In the genomic region with DNA sequence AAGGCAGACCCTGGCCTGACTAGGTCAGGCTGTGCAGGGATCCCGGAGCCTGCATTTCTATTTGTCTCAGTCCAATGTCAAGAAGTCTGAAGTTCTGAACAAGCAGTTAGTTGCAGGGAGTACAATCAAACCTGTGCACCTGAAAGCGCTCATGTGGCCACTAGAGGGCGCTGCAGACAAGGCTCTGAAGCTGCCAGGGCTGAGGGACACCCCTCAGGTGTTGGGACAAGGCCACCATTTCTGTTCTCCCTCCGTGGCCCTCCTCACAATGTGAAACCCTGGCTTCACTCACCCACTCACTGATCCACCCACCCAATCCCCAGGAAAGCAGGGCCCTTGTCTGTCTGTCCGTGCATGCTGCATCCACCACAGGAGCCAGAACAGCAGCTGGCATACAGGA, we compare ENCODE assay signal across 9 mouse cellular contexts. TPM values are rescaled to one million over a fixed set of nuclear protein-coding genes. Genes with fewer than 3 reads are reported as not detected.
DNase-seq lines count a peak whose midpoint lies in the region; ATAC-seq and TF ChIP-seq lines count a peak whose summit lies in the region.
"Had no signal": no experiment of that assay in that cellular context is flagged by ENCODE, and none has a peak within 500 bp of the region (broad histone marks: within the 10 kb centered on the region; RNA-seq: fewer than 3 reads in every experiment).

No protein-coding gene starts in this region.

- H3K4me2 ChIP-seq in forebrain, embryonic 14.5 days (ENCODE audit: low read length) = no peak overlapping the region
- H3K4me2 ChIP-seq in hindbrain, embryonic 11.5 days (replicated peaks; ENCODE audit: low read depth, low read length) = no peak overlapping the region
- H3K4me2 ChIP-seq: heart, embryonic 13.5 days had no signal

- H3K9ac ChIP-seq in ES-E14 (ENCODE audit: insufficient read depth, low read depth, low read length, poor library complexity, severe bottlenecking) = no peak overlapping the region
- no peak overlapping the region for H3K9ac ChIP-seq in forebrain, embryonic 14.5 days (ENCODE audit: low read length)
- no peak overlapping the region for H3K9ac ChIP-seq in hindbrain, embryonic 11.5 days (ENCODE audit: low read depth, low read length)
- H3K9ac ChIP-seq: heart, embryonic 13.5 days had no signal

- DNase-seq in ES-E14 (ENCODE audit: low read depth, low spot score) = peak; percentile 62
- DNase-seq in c-Kit-positive CD71-positive TER-119-negative erythroid progenitor cells, embryonic 14.5 days (ENCODE audit: low read depth) = peak; percentile 67
- peak; percentile 75 for DNase-seq in forebrain, embryonic 14.5 days (ENCODE audit: low spot score)
- peak; percentile 84 for DNase-seq in hindbrain, embryonic 11.5 days (ENCODE audit: low spot score)
- peak; percentile 42 for DNase-seq in layer of hippocampus, adult 9-10 months (ENCODE audit: low spot score)
- peak; percentile 81 for DNase-seq in lung, postnatal 10 days
- DNase-seq in retina, postnatal 1 day = peak; percentile 75
- DNase-seq in thymus, postnatal 4 days = peak; percentile 93

- H3K27me3 ChIP-seq in forebrain, embryonic 14.5 days (replicated peaks; ENCODE audit: control insufficient read depth, insufficient read depth, low read length) = no peaks in the 10 kb centered on the region
- no peaks in the 10 kb centered on the region for H3K27me3 ChIP-seq in hindbrain, embryonic 11.5 days (ENCODE audit: control insufficient read depth, insufficient read depth, low read length)

- no peak overlapping the region for H3K4me3 ChIP-seq in ES-E14 (ENCODE audit: insufficient read depth in 1 of 2, low read depth in 1 of 2, low read length in 2 of 2, poor library complexity in 1 of 2, severe bottlenecking in 1 of 2)
- no peak overlapping the region for H3K4me3 ChIP-seq in forebrain, embryonic 14.5 days (ENCODE audit: low read depth, low read length)
- no peak overlapping the region for H3K4me3 ChIP-seq in hindbrain, embryonic 11.5 days (ENCODE audit: low read depth, low read length)
- H3K4me3 ChIP-seq: heart, embryonic 13.5 days had no signal

- H3K27ac ChIP-seq in ES-E14 (ENCODE audit: insufficient read depth, low read depth, low read length, poor library complexity, severe bottlenecking) = no peak overlapping the region
- no peak overlapping the region for H3K27ac ChIP-seq in forebrain, embryonic 14.5 days (ENCODE audit: low read depth, low read length)
- H3K27ac ChIP-seq in hindbrain, embryonic 11.5 days (ENCODE audit: low read depth, low read length) = no peak overlapping the region
- H3K27ac ChIP-seq: heart, embryonic 13.5 days had no signal

- peak; percentile 67 for ATAC-seq in forebrain, embryonic 14.5 days
- 0 out of 2 replicates have a peak, but pooled peaks have one; percentile 43 for ATAC-seq in hindbrain, embryonic 11.5 days (ENCODE audit: low FRiP score)

- 15% methylated on average over 5 of the region's 5 CpGs for WGBS in forebrain, embryonic 14.5 days
- 16% methylated on average over 5 of the region's 5 CpGs for WGBS in hindbrain, embryonic 11.5 days

- H3K36me3 ChIP-seq in ES-E14 (ENCODE audit: control insufficient read depth, insufficient read depth, low read length, poor library complexity, severe bottlenecking) = no peaks in the 10 kb centered on the region
- no peaks in the 10 kb centered on the region for H3K36me3 ChIP-seq in forebrain, embryonic 14.5 days (ENCODE audit: control insufficient read depth, insufficient read depth, low read length)
- no peaks in the 10 kb centered on the region for H3K36me3 ChIP-seq in hindbrain, embryonic 11.5 days (ENCODE audit: control insufficient read depth, insufficient read depth, low read length)
- H3K36me3 ChIP-seq: heart, embryonic 13.5 days had no signal

- H3K9me3 ChIP-seq in ES-E14 (ENCODE audit: control insufficient read depth, insufficient read depth, low read depth, low read length) = no peaks in the 10 kb centered on the region
- no peaks in the 10 kb centered on the region for H3K9me3 ChIP-seq in forebrain, embryonic 14.5 days (replicated peaks; ENCODE audit: control insufficient read depth, low read length)
- no peaks in the 10 kb centered on the region for H3K9me3 ChIP-seq in hindbrain, embryonic 11.5 days (ENCODE audit: control insufficient read depth, low read length)
- H3K9me3 ChIP-seq: heart, embryonic 13.5 days had no signal

- H3K4me1 ChIP-seq in ES-E14 (ENCODE audit: control insufficient read depth in 2 of 2, insufficient read depth in 2 of 2, low read length in 2 of 2, poor library complexity in 1 of 2) = 0 out of 4 replicates have a peak, but pooled peaks cover 0 to 2% of the 10 kb centered on the region in 2 experiments
- H3K4me1 ChIP-seq in forebrain, embryonic 14.5 days (ENCODE audit: control insufficient read depth, insufficient read depth, low read length) = peaks cover 6% of the 10 kb centered on the region
- H3K4me1 ChIP-seq in hindbrain, embryonic 11.5 days (replicated peaks; ENCODE audit: control insufficient read depth, insufficient read depth, low read length) = no peaks in the 10 kb centered on the region
- H3K4me1 ChIP-seq: heart, embryonic 13.5 days had no signal

- in situ Hi-C loops in ES-E14 (cut with MboI; ENCODE audit: low sequenced_read_pairs in 2 of 2, unreplicated experiment in 2 of 2) = loop anchor here in 1 of 2 experiments (10.0 kb wide), 1 partner anchor 72 kb away; no protein-coding TSS in a partner anchor

TF ChIP-seq in ES-E14, 5 proteins besides CTCF, POLR2A, EP300 and RAD21:
- no peak for TF ChIP-seq HCFC1 (IDR thresholded peaks at IDR 0.05; ENCODE audit: borderline replicate concordance, insufficient read depth, low read length)
- TF ChIP-seq ZC3H11A (IDR thresholded peaks at IDR 0.05; ENCODE audit: borderline replicate concordance, low read depth, low read length) = peak; percentile 83

RNA-seq across cellular contexts. Expression of a gene that starts 57.2 kb away (rescaled TPM):
- 1.5 and 2.4 TPM in 2 replicates for total RNA-seq in ES-E14 (2012; rRNA removed)
- 0.08 and 0.22 TPM in 2 replicates for polyA plus RNA-seq in forebrain, embryonic 14.5 days (2014; fragmentation: Nextera tagmentation; extraction: Ambion mirVana)
- 0.11 and 0.13 TPM in 2 replicates for polyA plus RNA-seq in hindbrain, embryonic 11.5 days (2014; fragmentation: Nextera tagmentation; extraction: Ambion mirVana)

Comparison
In these comparisons a context has a peak if more than half of its experiments do, and no peak if none do; other contexts are left out.
1. DNase-seq: peak in every context shown above with its lines; median percentile 93 in thymus, postnatal 4 days; 84 in hindbrain, embryonic 11.5 days; 81 in lung, postnatal 10 days; 75 in forebrain, embryonic 14.5 days; 75 in retina, postnatal 1 day; 67 in c-Kit-positive CD71-positive TER-119-negative erythroid progenitor cells, embryonic 14.5 days; 62 in ES-E14; 42 in layer of hippocampus, adult 9-10 months.